Mouse (Mus musculus) kidney, adult 8-10 months (tissue): ENCODE results near the gene Mal.
A peak's percentile ranks its signal among the peaks of the same experiment; 100 is the strongest.
"Not testable (repeated sequence)": the region's sequence is repeated elsewhere in the genome, so short reads cannot be mapped to it uniquely, and the experiment has no call there.

Experiments
- DNase-seq, 2 experiments: peaks; one replicate each; pipeline ENCODE4 v3.0.0; 2022

The Mal gene

DNA sequence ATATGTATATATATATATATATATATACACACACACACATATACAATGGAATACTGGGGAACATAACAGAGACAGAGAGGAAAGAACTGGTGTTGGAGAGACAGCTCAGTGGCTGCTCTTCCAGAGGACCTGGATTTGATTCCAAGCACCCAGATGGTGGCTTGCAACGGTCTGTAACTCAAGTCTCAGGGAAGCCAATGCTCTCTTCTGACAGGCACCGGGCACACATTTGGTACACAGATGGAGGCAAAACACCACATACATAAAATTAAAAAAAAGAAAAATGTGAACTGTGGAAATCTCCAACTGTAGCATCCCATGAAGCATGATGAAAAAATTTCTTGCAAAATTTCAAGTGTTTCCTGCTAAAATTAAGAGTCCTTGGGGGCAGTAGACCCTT, 31.7 kb downstream of the Mal start:
- no peak for DNase-seq

- no peak for DNase-seq
These were observed 34.4 kb downstream of the Mal start for GRCm38 (mm10) chr2:127622065-127622464.

- no peak for DNase-seq
These were observed 37.2 kb downstream of the Mal start for GRCm38 (mm10) chr2:127619311-127619710.

- DNase-seq = no peak
These were observed 44.2 kb downstream of the Mal start for GRCm38 (mm10) chr2:127612288-127612687.

- peak in 1 of 2 experiments; percentile 24 for DNase-seq
These were observed 45.1 kb downstream of the Mal start for GRCm38 (mm10) chr2:127611386-127611785.

GRCm38 (mm10) chr2:127608986-127609385, 47.5 kb downstream of the Mal start:
- no peak for DNase-seq

GRCm38 (mm10) chr2:127608234-127608633, 48.3 kb downstream of the Mal start:
- peak in 1 of 2 experiments; percentile 53 for DNase-seq

DNA sequence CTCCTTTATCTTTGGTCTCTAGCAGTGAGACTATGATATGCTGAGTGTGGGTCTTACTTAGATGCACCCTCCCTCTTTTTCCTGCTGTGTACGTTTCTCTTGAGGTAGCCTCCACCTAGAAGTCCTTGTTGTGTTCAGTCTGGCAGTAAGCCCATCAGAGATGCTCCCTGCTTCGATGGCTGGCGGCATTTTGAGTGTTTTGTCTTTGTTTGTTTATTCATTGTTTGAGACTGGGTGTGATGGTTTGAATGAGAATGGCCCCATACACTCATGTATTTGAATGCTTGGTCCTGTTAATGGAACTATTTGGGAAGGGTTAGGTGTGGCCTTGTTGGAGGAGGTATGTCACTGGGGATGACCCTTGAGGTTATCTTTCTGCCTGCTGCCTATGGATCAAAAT, 51.3 kb downstream of the Mal start:
- DNase-seq = no peak

- not testable (repeated sequence) for DNase-seq
These were observed 53.1 kb downstream of the Mal start for GRCm38 (mm10) chr2:127603383-127603782.

DNA sequence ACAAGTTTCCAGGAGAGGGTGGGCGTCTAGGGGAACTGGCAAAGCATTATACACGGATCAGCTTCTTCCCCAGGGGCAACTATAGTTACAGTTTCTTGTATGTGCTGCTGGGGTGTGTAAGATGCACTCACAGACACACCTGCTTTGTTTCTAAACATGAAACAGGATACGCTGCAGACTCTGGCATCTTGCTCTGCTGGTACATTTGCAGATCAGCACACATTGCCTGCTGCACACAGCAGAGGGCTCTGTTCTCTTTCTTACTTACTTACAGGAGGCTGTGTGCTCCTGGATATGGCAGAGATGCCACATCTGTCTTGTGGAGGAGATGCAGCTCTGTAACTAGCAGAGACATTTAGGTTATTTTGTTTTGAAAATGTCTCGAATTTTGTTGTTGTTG, 65.7 kb downstream of the Mal start:
- DNase-seq = peak in 1 of 2 experiments; percentile 30

GRCm38 (mm10) chr2:127590204-127590603, 66.3 kb downstream of the Mal start:
- peak in 1 of 2 experiments; percentile 8 for DNase-seq

- DNase-seq = no peak
These were observed 67.6 kb downstream of the Mal start for GRCm38 (mm10) chr2:127588897-127589296.

- no peak for DNase-seq
These were observed 69.0 kb downstream of the Mal start for GRCm38 (mm10) chr2:127587514-127587844.

GRCm38 (mm10) chr2:127586694-127587513, 69.6 kb downstream of the Mal start, which contains the start of the genes Zfp661 and Mrps5:
Gene Zfp661, minus strand, starts transcription at chr2:127587094.
Gene Mrps5, plus strand, starts transcription at chr2:127587222.
- DNase-seq = peak; percentile 71 to 87

DNA sequence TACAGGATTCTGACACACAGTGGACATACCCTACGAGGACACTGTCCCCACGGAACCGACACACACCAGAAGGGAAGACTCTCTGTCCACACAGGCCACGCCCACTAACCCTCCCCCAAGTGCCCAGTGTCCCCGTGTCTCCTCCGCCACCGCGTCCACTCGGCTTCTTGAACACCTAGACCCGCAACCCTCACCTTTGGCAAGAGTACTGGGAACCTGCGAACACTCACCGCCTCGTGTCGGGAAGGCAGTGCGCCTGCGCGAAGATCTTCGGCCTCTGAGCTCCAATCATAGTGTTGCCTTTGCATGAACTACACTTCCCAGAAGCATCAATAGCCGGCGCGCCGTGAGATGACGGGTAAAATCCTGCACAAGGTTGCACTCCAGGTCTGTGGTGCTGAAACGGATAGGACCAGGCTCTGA, 72.0 kb downstream of the Mal start:
- peak; percentile 96 for DNase-seq
